Mouse (Mus musculus) right cerebral cortex, postnatal 10 days (tissue): ENCODE results near the gene Rnf222.
A peak's percentile ranks its signal among the peaks of the same experiment; 100 is the strongest.

Experiments used
- DNase-seq, 2 experiments: peaks; one replicate each; pipeline ENCODE4 v3.0.0; 2021; ENCODE audit warnings: low spot score in 2 of 2

Gene Rnf222

DNA sequence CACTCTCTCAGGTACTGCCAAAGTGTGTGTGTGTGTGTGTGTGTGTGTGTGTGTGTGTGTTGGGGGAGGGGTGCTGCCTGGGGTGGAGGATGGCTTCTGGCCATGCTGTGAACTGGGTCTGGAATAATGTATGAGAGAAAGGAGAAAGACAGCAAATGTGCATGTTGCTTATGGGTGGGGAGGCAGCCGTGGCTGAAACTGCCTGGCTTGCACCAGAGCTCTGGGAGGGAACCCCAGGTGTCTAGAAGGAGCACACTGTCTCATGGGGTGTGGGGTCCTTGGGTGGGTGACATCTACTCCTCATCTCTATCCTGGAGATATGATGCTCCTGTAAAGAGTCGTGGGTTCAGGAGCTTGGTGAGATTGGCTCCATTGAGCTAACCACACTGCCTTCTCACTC, 300 bp downstream of the Rnf222 start:
- DNase-seq: no peak

DNA sequence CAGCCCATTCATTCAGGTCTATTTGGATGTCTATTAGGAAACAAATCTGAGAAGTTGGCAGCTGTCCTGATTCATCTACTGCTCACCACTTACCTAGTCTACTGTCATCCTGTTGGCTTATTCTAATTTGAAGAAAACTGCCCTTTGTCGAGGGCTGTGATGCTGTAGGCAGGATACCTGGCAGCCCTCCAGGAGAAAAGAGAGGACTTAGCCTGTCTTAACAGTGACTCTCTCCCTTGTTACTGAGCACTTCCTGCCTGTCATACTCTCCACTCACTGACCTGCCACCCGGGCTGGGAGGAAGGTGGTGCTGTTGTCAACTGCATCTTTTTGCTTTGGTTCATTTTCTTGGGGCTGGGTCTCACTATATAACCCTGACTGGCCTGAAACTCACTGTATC, 2.3 kb downstream of the Rnf222 start:
- DNase-seq: no peak

DNA sequence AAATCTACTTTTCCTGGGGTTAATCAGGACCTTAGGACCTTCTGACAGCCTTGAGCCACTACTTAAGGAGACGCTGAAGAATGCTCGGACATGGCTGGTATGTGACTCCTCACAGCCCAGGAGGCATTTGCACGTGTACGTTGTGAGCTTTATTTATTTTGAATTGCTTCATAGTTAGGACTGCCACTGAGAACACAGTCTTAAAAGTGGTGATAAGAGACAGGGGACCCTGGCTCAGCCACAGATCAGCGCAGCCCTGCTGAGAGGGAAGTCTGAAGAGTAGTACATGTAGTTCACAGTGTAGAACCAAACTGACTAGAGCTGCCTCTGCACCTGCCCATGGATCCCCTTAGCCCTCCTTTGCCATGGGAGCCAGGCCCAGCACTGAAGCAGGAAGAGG, 3.5 kb downstream of the Rnf222 start:
- DNase-seq: no peak

DNA sequence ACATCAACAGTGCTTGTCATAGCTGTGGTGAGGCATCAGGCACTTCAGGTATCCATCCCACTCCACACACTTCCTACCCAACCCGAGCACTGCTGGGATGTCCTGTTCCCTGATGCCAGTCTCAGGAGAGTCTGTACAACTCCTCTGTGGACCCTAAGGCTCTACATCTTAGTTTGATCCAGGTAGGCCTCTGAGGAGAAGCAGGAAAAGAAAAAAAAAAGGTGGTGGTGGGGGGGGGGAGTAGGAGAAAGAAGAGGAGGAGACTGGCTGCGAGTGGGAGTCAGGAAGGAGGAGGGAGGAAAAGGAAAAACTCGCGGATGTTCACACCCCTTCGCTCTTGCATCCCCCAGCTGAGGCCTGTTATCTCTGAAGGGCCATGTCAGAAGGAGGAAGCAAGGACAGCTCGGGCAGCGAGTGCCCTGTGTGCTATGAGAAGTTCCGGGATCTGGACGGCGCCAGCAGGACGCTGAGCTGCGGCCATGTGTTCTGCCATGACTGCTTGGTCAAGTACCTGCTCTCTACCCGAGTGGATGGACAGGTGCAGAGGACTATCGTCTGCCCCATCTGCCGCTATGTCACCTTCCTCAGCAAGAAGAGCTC, 4.0 kb downstream of the Rnf222 start:
- no peak for DNase-seq

- no peak for DNase-seq
Measured at GRCm38 (mm10) chr11:68893911-68894464, 5.6 kb downstream of the Rnf222 start.

DNA sequence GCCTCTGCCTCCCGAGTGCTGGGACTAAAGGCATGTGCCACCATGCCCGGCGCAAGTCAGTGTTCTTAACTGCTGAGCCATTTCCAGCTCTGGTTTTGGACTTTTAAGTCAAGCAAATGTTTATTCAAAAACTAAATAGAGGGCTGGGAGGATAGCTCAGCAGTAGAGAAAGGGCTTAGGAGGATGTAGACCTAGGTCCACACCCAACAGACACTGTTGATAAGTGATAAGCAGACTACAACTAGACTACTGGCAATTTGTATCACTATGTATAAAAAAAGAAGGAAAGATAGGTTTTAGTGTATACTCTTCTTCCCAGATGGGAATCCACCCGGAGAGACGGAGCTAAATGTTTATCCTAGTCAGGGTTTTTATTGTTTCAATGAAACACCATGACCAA, 7.9 kb downstream of the Rnf222 start:
- DNase-seq: no peak

- peak in 1 of 2 experiments; percentile 34 for DNase-seq
Measured at GRCm38 (mm10) chr11:68897120-68897519, 8.8 kb downstream of the Rnf222 start.

DNA sequence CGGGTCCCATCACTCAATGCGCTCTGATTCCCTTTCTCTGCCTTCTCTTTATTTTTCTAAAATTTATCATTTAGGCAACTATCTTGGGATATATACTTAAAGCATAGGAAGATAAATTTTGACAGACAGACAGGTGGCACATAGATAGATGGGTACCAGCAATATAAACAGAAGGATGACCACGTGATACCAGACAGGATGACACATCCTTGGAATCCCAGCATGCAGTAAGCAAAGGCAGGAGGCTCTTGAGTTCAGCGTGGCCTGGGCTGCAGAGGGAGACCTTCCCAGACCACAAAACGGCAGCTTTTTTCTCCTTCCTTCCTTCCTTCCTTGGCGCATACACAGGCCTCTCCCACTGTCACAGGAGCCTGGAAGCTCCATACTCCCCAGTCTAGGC, 9.5 kb downstream of the Rnf222 start:
- no peak for DNase-seq

DNA sequence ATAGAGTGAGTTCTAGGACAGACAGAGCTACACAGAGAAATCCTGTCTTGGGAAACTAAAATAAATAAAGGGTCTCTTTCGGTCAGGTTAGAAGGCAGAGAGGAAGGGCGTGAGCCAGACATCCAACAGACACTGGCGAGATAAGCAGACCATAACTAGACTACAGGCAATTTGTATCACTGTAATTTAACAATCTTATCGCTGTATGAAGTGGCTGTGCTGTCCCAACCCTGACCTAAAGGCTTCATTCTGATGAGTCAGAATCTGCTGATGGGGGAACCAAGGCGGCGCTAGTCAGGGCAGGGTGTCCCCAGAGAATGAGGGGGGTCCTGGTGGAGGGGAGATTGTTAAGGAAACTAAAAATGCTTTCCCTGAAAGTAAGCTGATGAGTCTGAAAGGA, 10.4 kb downstream of the Rnf222 start:
- DNase-seq: no peak

- DNase-seq: no peak
Measured at GRCm38 (mm10) chr11:68899815-68900214, 11.5 kb downstream of the Rnf222 start.

GRCm38 (mm10) chr11:68900519-68901350, 12.4 kb downstream of the Rnf222 start:
- DNase-seq: no peak

GRCm38 (mm10) chr11:68901351-68902046, 13.1 kb downstream of the Rnf222 start, which contains the start of gene Rpl26:
TSS of gene Rpl26 (plus strand) at chr11:68901583.
- DNase-seq: peak; percentile 99 to 100

DNA sequence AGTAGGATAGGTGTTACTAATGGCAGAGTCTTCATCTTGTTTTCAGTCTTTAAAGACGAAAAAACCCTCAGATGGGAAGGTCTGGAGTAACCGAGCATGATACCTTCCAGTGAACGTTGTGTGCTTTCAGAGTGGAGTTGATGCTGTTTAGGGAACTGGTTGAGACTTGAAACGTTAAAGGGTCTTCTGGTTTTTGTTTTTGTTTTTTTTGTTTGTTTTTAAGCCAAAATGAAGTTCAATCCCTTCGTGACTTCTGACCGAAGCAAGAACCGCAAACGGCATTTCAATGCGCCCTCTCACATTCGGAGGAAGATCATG, 13.7 kb downstream of the Rnf222 start:
- no peak for DNase-seq

GRCm38 (mm10) chr11:68902367-68902766, 14.0 kb downstream of the Rnf222 start:
- no peak for DNase-seq

DNA sequence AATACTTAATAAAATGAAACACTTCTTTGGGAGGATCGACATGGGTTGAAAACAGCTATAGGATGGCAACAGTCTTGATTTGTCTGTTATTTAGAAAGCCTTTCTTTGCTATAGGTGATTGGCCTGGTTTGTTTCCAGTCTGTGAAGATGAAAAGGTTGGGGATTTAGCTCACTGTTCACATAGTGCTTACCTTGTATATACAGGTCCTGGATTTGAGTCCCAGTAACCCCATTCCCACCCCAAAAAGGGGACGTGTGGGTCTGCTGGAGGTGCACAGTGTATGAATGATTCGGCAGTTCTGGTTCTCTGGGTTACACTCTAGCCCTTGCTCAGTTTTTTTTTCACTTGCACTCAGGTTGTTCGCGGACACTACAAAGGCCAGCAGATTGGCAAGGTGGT, 14.5 kb downstream of the Rnf222 start:
- no peak for DNase-seq

DNA sequence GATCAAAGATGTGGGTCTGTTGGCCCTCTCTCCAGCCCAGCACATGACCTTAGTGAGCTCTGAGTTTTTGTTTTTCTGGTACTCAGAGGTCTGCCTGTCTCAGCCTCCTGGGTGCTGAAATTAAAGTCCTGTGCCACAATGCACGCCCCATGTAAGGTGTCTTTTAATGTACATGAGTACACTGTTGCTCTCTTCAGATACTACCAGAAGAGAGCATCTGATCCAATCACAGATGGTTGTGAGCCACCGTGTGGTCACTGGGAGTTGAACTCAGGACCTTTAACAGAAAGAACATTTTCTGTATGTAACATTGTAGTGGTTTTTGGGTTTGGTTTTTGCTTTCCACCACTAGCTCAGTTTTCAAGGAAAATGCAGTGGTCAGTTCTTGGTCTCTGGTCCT, 15.4 kb downstream of the Rnf222 start:
- DNase-seq: no peak

DNA sequence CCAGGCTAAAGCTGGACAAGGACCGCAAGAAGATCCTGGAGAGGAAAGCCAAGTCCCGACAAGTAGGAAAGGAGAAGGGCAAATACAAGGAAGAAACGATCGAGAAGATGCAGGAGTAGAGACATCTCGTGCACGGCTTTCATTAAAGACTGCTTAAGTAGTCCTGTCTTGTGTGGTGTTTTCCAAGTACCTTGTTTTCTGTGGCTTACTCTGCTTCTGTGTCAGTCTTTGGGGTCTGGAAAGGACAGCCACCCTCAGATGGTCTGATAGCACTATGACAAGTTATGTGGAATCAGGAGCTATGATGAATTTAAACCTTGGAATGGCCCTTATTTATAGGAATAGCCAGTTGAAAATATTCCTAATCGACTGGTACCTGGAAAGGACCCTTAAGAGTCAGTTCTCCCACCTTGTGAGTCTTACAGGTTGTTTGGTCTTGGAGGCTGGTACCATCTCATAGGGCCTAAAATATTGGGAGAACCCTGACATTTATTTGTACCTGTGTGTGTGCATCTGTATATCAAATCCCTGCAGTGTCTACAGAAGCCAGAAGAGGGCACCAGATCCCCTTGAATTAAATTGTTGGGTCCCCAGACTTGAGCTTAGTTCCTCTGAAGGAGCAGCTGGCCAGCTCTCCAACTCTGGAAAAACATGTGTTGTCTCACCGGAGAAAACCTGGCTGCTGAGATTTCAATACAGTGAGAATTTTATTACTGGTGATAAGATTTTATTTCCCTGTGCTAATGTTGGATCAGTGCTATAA, 16.2 kb downstream of the Rnf222 start:
- DNase-seq: peak; percentile 81 to 84

DNA sequence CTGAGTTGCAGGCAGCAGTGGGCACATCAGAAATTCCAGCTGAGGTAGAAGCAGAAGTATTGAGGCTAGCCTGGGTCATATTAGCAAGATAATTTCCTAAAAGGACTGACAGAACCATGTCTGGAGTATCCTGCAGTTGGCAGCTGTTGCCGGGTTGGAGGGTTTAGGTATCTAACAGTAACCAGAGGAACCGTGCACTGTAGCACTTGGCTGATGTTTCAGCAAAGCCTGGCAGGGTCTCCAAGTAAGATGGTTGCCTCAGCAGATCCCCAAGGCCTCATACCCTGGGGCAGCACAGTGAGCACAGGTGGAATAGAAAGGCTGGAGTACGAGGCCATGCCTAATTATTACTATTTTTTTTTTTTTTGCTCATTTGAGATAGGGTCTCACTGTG, 16.8 kb downstream of the Rnf222 start:
- DNase-seq: no peak

- DNase-seq: no peak
Measured at GRCm38 (mm10) chr11:68905665-68906460, 17.5 kb downstream of the Rnf222 start.

- DNase-seq: peak; percentile 41 to 53
Measured at GRCm38 (mm10) chr11:68906461-68906790, 18.1 kb downstream of the Rnf222 start.

GRCm38 (mm10) chr11:68907251-68907650, 18.9 kb downstream of the Rnf222 start:
- DNase-seq: no peak
